Mouse (Mus musculus) spleen, adult 18-20 months (tissue): Measurements from ENCODE around the gene Zfr2.
"Not testable (repeated sequence)": the region's sequence is repeated elsewhere in the genome, so short reads cannot be mapped to it uniquely, and the experiment has no call there.

Experiments used
- DNase-seq, 2 experiments: peaks; one replicate each; pipeline ENCODE4 v3.0.0; 2022; ENCODE audit warnings: mixed read lengths in 2 of 2

Gene Zfr2

DNA sequence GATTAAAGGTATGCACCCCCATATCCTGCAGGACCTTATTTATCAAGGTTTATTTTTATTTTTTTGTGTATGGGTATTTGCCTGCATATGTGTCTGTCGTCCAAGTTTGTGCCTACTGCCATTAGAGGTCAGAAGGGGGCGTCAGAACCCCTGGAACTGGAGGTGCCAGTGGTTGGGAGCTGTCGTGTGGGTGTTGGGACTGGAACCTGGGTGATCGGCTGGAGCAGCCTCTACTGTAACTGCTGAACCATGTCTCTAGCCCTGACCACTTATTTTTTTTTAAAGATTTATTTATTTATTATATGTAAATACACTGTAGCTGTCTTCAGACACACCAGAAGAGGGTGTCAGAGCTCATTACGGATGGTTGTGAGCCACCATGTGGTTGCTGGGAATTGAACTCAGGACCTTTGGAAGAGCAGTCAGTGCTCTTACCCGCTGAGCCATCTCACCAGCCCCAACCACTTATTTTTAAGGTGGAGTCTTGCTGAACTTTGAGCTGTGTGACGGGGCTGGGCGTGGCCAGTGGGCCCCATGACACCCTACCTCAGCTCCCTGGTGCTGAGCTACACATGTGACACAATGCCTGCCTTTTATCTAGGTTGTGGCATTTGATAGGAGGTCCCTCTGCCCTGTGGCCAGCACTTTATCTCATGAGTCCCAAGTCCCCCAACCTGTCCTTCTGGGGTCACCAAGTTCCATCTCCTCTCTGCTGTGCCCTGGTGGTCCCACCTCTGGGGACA lies 29.8 kb upstream of the Zfr2 start:
- DNase-seq = no peak

DNA sequence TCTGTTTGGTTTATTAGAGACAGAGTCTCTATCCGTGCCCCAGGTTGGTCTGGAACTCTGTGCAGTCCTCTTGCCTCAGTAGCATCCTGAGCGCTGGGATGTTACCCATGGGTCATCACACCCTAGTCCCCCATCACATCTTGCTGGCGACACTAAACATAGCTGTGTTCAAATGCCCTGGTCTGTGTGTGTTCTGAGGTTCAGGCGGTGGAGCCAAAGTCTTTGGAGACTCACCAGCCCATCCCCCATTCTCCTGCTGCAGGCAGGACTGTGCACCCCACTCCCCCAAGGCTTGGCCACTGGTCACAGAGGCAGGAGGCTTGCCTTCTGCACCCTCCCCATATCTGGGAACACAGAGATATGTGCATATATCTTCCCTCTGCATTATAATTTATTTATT lies 28.8 kb upstream of the Zfr2 start:
- no peak for DNase-seq

GRCm38 (mm10) chr10:81210154-81210553 lies 22.8 kb upstream of the Zfr2 start:
- no peak for DNase-seq

DNA sequence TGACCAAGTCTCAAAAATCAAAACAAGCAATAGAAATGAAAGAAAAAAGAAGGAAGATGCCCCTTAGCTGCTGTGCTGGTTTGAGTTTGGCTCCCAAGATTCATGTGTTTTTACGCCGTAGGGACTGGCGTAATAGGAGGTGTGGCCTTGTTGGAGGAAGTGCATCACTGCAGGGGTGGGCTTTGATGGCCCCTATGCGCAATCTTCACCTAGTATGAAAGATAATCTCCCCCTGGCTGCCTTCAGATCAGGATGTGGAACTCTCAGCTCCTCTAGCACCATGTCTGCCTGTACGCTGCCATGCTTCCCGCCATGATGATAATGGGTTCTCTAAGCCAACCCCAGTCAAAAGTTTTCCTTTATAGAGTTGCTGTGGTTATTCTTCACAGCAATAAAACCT lies 16.7 kb upstream of the Zfr2 start:
- DNase-seq = no peak

- DNase-seq = no peak
Measured at GRCm38 (mm10) chr10:81216810-81217209, 16.1 kb upstream of the Zfr2 start.

DNA sequence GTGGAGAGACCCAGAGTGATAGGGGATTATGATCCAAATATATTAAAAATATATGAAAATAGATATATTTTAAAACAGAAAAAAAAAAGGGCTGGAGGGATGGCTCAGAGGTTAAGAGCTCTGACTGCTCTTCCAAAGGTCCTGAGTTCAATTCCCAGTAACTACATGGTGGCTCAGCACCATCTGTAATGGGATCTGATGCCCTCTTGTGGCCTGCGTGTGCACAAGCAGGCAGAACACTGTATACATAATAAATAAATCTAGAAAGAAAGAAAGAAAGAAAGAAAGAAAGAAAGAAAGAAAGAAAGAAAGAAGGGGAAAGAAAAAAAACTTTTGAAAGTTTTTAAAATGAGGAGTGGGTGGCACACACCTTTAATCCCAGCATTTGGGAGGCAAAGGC lies 15.7 kb upstream of the Zfr2 start:
- DNase-seq = not testable (repeated sequence)

DNA sequence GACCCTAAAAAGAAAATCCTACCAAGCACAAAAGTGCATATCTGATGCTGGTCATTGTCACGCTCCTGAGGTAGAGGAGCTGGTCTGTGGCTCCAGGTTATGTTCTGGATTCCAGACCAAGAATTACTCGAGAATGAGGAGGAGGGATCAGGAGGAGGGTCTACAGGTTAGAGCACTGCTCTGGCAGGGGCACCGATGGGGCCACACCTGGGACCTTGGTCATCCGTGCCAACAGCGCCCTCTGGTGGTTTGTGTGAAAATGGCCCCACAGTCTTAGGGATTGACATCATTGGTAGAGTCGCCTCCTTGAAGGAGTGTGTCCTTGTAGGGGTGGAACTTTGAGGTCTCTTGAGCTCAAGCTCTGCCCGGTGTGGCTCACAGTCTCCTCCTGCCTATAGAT lies 15.0 kb upstream of the Zfr2 start:
- DNase-seq = peak; percentile 57 to 75

- no peak for DNase-seq
Measured at GRCm38 (mm10) chr10:81221402-81222015, 11.4 kb upstream of the Zfr2 start.

DNA sequence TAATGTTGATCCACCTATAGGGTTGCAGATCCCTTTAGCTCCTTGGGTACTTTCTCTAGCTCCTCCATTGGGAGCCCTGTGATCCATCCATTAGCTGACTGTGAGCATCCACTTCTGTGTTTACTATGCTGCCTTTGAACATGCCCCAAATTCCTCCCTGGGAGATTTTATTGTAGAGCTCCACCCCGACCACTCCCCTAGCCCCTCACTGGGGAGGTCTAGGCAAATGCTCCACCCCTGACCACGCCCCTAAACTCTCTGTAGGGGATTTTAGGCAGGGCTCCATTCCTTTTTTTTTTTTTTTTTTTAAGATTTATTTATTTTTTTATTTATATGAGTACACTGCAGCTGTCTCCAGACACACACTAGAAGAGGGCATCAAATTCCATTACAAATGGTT lies 9.2 kb upstream of the Zfr2 start:
- not testable (repeated sequence) for DNase-seq

GRCm38 (mm10) chr10:81229735-81230437 lies 3.1 kb upstream of the Zfr2 start:
- DNase-seq = no peak

DNA sequence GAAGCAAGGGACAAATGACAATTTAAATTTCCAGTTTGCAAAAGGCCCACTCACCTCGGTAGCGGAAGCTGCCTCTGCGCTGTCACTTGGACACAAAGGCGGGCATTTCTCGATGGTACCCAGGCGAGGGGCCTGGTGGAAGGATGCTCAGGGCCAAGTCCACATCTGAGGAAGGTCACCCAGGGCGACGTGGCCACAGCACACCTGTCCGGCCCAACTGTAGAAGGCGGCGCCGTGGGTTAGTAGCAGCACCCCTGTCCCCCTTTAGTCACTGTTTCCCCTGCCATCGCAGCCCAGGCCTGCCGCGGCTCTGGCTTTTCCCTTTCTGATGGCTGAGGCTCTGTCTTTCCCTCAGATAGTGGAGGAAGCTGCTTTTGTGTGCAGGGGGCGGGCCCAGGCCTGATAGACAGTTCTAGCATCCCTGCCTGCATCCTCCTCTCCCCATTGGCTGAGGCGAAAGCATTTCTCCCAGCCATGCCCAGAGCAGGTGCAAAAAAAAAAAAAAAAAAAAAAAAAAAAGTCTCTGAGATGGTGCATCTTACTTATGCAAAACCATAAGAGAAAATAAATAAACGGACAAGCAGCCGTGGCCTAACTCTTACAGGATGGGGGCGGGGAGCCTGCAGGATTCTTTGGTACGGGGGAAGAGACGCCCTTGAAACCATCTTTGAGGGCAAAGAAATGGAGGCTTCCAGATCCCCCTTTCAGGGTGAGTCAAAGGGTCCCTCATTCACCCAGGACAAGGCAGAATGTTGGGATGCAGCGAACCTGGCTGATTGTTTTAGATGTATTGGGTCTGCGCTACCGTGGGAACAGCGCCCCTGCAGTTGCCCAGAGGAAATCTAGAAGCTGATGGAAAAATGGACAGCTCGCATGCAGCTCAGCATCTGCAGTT lies 2.3 kb upstream of the Zfr2 start, which contains the start of gene Atcay:
Atcay (minus strand) TSS at position 396 of the 895 bp plus-strand sequence.
- no peak for DNase-seq

- no peak for DNase-seq
Measured at GRCm38 (mm10) chr10:81231436-81231835, 1.5 kb upstream of the Zfr2 start.

GRCm38 (mm10) chr10:81233226-81233585 lies 251 bp downstream of the Zfr2 start:
- no peak for DNase-seq

DNA sequence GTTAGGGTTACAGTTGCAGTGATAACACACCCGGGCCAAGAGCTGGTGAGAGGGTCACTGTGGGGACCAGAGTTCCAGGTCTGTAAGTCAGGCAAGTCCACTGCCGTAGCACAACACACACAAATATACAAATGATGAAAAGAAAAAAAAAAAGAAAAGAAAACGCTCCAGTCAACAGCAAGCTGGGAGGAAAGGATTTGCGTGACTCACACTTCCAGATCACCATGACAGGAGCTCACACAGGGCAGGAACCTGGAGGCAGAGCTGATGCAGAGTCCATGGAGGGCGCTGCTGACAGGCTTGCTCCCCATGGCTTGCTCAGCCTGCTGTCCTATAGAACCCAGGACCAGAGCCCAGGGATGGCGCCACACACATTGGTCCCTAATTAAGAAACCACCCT lies 1.3 kb downstream of the Zfr2 start:
- no peak for DNase-seq

DNA sequence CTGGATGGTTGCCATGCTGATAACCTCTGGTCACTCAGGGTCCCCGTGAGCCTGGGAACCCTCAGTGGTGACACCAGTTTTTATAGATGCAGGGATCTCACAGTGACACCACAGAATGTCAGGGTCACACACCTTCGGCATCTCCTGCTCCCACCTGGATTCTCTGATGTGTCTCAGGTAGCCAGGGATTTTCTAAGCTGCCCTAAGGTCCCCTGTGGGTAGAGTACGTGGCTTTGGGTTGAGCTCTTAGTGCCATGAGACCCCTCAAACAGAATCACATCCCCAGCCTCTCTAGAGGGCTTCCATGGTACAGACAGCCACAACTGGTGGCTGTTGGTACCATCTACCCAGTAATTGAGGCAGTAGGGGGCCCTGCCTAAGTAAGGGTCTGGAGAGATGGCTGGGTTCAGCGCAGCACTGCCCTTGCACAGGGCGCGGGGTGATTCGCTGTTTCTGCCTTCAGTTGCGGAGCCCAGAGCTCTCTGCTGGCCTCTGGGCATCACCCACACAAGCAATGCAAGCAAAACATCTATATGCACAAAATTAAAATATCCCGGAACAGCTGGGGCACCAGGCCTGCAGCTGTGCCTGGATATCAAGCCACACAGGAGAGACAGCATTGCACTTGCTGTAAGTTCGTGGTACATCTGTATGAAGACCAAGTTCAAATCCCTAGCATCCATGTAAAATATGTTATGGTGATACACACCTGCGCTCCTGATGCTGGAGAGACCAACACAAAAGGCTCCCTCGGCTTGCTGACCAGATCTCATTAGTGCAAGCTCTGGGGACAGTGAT lies 3.7 kb downstream of the Zfr2 start:
- DNase-seq = no peak

DNA sequence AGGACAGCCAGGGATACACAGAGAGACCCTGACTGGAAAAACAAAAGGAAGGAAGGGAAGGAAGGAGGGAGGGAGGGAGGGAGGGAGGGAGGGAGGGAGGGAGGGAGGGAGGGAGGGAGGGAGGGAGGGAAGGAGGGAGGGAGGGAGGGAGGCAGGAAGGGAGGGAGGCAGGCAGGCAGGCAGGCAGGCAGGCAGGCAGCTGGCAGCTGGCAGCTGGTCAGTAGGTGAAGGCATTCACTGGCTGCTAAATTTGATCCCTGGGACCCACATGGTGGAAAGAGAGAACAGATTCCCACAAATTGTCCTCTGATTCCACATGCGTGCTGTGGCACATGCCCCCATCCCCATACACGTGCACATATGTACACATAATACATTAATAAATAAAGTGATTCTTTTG lies 5.7 kb downstream of the Zfr2 start:
- no peak for DNase-seq

DNA sequence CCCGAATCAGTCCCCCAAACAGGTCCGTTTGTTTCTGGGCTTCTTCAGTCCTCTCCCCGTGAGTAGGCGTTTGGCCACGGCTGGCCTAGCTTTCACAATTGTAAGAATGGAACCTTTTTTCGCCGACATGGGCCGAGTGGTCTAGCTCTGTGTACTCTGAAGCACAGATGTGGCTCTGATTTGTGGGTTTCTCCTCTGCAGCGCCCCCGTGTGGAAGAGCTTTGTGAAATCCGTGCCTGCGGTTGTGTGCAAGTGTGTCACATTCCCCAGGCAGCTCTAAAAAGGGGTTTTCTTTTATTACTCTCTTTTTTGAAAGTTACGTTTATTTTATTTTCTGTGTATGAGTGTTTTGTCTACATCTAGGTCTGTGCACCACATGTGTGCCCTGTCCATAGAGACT lies 7.9 kb downstream of the Zfr2 start:
- DNase-seq = peak in 1 of 2 experiments; percentile 54

GRCm38 (mm10) chr10:81242021-81242420 lies 9.1 kb downstream of the Zfr2 start:
- DNase-seq = no peak

GRCm38 (mm10) chr10:81244146-81244545 lies 11.2 kb downstream of the Zfr2 start:
- DNase-seq = no peak

- peak; percentile 66 to 87 for DNase-seq
Measured at GRCm38 (mm10) chr10:81244595-81244994, 11.6 kb downstream of the Zfr2 start.

- no peak for DNase-seq
Measured at GRCm38 (mm10) chr10:81245166-81245565, 12.2 kb downstream of the Zfr2 start.

DNA sequence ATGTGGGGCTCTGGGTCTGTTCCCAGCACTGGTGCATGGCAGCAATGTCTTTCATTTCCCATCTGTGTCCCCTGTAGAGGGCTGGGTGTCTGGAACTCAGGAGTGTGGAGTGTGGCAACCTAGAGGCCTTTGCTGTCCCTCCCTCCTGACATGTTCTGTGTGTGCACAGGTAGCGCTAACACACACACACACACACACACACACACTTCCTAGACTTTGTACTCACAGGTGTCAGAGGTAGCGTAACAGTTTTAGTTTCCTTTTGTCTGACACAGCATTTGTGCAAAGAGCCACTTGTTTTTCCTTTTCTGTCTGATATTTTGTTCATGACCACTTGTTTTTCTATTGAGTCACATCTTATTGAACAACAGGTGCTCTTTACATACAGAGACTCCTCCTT lies 14.8 kb downstream of the Zfr2 start:
- no peak for DNase-seq
